Mouse (Mus musculus) ovary, adult 18-20 months (tissue): ENCODE measurements around the gene Chst15.
A peak's percentile ranks its signal among the peaks of the same experiment; 100 is the strongest.

Experiments
- DNase-seq: peaks from one replicate; pipeline ENCODE4 v3.0.0; 2022; ENCODE audit warnings: low spot score, mixed read lengths

The Chst15 gene

DNA sequence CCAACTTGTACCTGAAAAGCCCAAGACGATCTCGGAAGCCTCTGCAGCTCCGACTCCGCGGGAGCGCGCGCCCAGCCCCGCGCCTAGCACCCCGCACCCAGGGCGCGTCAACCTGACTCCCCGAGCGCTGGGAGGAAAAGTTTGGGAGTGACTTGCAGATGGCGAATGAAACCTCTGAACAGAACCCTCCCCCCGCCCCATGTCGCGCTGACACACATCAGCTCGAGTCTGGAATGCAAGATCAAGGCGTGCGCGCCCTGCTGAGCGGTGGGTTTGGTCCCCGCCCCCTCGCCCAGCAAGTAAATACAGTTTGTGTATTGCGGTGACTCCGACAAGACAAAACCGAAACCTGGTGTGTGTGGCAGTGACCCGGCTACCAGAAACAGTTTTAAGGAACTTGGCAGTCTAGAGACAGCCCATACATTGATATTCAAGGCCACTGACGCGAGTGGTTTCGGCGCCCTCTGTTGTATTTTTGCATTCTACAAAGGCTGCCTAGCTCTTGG, at the start of gene Chst15:
TSS of gene Chst15 (minus strand) at position 193 of the 506 bp plus-strand sequence.
- DNase-seq, result peak; percentile 10

DNA sequence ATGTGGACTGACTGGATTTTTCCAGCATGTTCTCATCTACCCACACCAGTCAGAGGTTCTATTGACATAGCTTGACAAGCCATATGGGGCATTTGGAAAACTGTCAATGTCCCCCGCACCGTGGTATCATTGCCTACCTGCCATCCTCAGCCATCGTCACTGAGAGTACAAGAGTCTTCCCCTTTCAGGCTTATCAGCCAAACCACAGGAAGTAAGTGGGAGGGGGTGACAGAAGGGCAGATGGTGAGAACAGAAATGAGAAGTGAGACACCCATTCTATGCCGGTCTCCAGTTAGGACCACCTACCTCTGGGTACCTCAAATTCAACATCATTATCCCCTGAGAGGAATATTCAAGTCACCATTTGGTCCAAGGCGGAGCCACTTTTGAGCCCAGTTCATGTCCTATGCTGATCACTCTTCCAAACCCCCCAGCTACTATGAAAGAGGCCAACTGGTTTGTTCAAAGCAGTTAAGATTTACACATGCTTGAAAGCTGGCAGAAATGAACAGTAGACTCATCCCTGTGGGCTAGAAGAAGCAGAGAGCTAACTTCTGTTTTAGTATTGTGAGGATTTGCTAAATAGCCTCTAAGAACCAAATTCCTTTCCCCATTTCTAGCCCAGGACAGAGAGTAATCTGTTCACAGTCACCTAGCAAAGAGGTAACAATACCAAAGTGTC, 48.8 kb upstream of the Chst15 start:
- DNase-seq, result no peak

DNA sequence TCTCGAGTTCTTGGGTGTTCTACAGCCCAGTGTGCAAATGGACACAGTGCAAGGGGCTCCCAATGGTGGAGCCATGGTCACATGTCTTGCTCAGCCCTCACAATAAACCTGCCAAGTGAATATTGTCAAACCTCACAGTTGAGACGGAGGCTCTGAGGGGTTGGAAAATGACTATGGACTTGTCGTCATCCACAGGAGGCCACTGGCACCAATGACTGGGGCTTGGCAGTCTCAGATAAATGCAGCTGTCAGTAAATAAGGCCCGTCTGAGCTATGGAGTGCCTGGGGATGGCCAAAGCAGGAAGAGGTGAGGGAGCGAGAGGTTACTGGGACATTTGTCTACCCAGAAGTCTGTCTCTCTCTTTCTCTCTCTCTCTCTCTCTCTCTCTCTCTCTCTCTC, 48.1 kb upstream of the Chst15 start:
- no peak for DNase-seq

DNA sequence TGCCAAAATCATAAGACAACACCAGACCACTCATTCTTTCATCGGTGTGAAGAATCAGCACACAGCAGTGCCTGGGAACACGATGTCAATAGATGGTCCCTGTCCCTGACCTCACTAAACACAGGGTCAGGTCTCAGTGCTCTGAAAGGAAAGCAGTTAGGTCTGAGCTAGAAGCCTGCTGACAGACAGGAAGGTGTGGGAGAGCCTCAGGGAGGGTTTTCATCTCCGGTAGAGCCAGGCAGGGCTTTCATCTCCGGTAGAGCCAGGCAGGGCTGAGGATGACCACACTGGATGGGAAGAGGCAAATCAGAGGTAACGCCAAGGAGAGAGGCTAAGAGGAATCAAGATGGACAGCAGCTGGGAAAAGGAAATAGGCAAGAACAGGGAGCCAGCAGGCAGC, 47.5 kb upstream of the Chst15 start:
- DNase-seq, result no peak

DNA sequence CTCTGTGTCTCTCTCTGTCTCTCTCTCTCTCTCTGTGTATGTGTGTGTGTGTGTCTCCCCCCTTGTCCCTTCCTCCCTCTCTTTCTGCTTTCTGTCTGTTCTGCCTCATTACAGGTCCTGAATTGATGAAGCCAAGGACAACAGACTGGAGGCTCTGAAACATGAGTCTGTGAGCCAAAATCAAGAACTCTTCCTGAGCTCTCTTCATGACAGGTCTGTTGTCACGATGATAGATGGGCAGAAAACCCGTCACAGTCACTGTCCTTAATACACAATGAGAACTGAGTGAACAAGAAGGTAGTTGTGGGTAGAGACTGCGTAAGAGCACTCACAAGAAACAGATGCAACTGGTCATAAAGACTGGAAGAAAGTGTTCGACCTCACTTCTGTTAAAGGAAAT, 43.3 kb upstream of the Chst15 start:
- no peak for DNase-seq

DNA sequence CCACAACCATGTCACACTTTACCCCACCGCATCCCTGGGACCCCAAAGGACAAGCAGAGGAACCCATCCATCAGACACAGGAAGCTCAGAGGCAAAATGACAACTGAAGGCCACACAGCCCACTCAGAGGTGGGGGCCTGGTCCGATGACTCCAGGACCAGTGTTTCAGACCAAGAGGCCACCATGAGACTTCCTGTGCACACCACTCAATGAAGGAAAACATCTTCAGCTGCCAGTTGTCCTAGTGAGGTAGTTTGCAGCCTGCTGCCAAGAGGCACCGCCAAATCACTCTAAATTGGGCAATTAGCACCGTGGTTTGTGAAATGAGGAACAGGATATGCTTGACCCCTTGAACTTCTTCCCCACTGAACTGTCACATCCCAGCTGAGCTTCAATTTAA, 41.7 kb upstream of the Chst15 start:
- DNase-seq, result no peak

DNA sequence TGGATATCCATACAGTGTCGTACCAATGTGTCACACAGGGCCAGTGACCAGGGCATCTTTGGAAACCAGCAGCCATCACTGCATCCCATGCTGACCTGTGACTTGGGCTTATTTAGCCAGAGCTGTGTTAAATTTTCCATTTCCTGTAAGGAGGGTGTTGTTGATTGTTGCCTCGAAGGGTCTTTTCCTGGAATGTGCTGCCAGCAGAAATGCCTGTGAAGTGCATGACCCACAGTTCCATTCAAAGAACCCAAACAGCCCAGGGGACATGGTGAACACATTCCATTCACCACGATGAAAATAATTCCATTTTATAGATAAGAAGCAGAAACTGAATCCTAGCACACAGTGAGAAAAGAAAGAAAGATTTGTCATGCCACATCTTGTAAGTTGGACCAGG, 41.2 kb upstream of the Chst15 start:
- DNase-seq, result no peak

DNA sequence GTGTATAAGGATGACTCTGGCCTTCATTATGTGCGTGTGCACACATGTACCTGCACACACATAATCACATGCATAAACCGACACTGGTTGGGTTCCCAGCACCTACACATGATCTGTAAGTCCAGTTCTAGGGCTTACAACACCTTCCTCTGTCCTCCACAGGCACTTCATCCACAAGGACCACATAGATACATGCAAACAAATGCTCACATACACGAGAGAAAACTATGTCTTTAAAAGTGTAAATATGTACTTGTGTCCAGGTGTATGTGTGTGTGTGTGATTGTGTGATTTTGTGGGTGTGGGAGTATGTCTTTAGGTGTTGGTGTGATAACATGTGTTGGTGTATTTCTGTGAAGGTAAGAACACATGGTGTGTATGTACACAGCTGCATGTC, 40.8 kb upstream of the Chst15 start:
- no peak for DNase-seq

DNA sequence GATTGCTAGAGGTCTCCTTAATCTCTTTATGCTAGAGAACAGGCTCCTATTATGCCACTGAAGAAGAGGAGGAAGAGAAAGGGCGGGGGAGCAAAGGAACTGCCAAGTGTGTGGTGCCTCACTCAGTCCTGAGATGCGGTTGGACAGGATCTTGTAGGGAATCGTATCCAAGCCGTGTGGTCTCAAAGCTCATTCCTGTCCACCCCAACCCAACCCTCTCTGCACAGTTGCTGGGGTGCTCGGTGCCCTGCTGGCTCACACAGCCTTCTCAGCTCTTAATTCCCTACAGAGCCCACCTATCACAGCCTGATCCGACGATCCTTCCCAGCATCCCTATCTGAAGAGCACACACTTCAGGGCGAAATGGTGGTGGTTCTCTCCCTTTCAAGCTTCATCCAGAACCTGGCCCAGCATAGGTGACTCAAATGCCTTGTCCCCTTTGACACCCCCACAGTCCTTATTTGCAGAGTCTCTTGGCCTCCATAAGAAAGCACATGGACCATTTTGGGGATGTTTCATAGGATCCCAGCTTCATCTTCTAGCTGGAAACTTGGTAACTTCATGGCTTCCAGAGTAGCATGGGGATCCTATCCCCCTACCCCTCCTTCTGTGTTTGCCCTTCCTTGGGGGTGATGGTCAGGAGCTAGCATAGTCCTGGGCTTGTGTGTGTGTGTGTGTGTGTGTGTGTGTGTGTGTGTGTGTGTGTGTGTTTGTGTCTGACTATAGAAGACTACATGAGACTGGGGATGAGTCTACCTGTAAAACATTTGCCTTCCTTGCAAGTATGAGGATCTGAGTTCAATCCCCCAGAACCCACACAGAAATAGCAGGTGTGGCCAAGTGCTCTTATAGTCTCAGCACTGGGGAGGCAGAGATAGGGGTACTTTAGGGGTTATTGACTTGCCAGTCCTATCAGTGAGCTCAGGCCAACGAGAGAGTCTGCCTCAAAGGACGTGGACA, 40.1 kb upstream of the Chst15 start:
- DNase-seq, result no peak

DNA sequence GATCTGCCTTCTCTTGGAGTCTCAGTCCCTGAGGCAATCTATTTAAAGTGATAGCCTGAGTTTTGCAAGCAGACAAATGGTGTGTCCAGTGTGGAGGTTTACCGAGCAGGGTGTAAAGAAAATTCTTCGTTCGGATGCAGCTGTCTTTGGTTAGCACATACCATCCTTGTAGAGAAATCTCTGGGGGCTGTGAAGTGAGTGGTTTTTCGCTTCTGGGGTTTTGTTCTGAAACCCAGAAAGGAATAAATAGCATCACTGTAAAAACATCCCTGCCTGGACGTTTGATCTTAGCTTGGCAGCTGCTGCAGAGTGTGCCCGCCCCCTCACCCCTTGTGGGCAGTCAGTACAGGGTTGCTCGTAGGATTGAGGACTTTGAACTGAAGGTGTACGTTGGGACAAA, 39.2 kb upstream of the Chst15 start:
- DNase-seq, result no peak

DNA sequence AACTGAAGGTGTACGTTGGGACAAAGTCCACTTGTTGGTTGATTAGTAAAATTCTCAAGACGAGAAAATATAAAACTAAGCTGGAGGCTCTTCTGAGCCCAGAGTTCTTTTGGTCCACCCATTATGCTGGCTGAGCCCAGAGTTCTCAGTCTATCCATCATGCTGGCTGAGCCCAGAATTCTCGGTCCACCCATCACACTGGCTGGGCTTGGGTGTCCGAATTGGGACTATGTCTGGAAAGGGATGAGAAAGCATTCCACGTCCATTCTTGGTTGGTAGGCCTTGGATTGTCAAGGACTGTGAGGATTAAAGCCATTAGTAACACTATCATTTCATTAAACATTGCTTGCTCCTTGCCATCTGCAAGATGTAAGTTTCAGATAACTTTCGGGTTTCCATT, 38.7 kb upstream of the Chst15 start:
- no peak for DNase-seq

DNA sequence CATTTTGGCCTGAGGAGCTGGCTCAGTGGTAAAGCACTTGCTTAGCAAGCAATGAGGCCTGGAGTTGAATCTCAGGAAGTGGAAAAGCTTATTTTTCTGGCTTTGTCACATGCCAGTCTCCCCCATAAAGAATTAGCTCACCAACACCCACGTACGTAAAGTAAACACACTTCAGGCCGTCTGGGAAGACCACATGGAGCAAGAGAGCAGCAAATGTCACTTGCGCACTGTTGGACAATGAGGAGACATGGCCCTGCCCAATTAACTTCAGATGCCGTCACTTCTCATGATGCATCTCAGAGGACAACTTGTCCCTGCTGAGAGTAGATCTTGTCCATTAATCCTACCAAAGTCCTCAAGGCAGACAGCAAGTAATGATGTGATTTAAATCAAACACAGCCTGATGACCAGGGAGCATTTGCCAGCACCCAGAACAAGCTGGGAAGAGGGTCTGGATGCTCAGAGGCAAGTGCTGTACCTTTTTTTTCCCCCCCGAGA, 32.1 kb upstream of the Chst15 start:
- DNase-seq, result no peak

DNA sequence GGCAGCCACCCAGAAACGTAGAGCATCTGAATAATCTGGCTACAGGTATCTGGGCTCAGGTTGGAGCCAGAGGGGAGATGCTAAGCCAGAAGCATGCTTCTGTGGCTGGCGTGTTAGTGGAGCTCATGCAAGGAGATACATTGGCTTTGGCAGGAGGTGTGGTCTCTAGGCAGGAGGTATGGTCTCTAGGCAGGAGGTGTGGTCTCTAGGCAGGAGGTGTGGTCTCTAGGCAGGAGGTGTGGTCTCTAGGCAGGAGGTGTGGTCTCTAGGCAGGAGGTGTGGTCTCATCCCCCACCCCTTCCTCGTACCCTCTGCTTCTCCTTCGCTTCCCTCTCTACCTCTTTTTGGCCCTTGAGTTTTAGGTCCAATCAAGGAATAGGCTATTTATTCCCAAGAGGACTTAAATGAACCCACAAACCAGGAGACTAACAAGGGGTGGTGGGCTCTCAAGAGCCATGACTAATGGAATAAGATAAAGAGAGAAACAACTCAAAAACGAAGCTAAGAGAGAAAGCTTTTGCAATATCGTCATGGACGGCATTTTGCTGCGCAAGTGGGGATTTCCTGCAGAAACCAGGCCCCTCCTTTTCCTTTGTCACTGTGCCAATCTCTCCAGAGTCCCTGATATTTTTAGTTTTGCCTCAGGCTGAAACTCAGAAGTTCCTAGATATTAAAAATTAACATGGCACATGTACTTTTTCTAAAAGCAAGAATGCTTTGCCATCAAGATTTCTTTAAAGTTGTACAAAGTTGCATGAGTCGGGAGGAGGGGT, 30.4 kb upstream of the Chst15 start:
- no peak for DNase-seq

DNA sequence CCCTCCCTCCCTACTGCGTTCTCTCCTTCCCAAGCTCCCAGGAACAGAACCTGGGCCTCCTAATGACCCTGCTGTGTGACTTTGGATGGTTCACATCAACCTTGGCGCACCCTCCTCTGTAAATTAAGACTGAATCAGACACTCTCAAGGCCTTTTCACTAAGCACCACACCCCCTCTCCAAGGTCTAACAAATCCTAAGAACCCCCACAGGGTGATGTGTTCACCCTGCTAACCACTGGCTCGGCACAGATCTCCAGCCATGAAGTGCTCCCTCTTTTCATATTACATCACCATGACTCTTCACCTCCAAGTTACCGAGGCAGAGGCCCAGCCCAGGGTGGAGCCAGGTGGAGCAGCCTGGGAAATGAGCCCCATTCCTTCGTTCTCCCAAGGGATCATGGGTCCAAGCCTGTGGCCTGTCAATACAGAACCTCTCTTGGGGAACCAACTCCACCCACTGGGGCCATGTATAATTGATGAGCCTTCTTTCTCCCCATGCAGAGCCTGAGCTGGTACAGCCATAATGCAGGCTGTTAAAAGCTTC, 28.6 kb upstream of the Chst15 start:
- DNase-seq, result peak; percentile 34

DNA sequence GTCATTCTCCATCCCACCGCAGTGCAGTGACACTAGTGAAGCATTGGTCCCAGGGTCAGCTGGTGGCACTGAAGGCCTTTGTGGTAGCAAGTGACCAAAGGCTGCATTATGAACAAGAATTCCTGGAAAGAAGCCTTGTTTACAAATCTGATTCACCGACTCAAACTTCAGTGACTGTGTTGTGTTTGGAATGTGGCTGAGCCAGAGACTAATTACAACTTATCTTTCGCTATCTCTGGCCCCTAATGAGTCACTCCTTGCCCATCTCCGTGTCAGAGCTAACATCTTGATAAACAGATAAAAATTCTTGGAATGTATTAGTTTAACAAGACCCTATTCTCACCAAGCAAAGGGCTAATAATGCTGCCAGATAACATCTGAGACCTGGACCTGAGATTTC, 27.6 kb upstream of the Chst15 start:
- no peak for DNase-seq

DNA sequence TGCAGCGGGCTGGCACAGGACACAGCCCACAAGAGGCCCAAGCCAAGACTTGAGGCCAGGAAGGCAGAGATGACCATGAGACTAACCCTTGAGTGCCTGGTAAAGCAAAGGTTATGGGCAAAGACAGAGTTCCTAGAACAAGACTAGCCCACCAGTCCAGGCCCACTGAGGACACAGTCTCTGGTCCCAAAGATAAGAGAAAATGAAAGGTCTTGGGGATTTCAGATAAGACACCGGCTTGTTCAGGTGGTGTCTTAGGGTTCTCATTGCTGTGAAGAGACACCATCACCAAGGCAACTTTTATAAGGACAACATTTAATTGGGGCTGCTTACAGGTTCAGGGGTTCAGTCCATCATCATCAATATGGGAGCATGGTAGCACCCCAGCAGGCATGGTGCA, 26.9 kb upstream of the Chst15 start:
- no peak for DNase-seq

DNA sequence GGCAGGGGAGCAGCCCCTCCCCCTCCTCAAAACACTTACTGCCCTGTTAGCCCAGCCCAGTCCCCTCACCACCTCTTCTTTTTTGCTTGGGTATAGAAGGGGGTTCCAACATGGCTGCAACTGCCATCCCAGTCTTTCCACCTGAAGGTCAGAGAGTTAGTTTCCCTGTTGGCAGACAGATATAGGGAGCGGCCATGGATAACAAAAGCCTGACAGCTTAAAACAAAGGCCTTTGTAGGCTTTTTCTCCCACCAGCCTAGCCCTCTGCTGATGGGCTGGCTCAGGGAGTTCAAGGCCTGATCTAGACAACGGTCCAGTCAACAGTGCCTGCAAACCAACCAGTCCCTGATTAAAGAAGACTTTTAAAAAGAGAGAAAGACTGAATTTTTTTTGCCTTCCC, 26.1 kb upstream of the Chst15 start:
- DNase-seq, result no peak

DNA sequence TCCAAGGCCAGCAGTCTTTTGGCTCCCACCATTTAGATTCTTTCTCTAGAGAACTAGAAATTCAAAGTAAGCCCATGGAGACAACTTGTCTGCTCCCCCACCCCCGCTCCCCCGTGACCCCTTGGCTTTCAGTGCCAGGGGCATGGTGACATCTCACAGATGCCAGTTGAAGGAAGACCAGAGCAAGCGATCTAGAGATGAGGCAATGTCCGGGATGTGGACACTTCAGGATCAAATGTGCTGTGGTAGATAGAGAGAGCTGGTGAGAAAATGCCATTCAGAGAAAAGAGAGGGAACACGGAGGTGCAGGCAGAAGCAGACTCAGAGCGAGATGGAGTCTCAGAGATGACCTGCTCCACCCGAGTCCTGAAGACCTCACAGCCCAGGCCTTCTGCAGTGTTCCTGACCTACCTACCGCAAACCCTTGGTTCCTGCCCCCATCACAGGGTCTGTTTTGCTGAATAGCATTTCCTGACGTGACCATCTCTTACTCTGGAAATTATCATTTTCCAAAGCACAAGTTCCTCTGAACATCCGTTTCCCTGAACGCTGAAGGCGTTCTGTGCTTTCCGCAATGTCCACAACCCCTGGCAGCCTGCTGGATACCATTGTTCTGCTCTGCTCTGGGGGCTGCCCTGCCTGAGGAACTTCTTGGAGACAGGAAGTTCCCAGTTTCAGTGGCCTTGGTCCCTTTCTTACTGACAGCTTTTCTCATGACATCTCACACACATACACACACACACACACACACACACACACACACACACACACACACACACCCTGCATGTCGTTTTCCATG, 22.2 kb upstream of the Chst15 start:
- no peak for DNase-seq

DNA sequence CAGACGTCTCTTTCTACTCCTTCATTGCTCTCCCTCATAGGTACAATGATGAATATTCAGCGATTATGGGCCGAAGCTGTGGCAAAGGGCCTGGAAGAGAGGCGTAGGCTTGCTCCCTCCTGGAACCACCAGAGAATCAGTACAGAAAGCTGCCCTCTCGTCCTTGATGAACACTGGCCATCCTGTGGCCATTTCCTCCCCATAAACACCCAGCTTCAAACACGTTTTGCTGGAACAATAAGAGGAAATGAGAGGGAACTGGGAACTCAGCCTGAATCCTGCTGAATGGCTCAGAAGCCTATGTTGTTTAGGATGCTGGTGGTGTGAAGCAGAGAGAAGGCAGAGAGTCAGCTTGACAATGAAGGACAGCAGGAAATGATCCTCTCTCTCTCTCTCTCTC, 21.3 kb upstream of the Chst15 start:
- no peak for DNase-seq

DNA sequence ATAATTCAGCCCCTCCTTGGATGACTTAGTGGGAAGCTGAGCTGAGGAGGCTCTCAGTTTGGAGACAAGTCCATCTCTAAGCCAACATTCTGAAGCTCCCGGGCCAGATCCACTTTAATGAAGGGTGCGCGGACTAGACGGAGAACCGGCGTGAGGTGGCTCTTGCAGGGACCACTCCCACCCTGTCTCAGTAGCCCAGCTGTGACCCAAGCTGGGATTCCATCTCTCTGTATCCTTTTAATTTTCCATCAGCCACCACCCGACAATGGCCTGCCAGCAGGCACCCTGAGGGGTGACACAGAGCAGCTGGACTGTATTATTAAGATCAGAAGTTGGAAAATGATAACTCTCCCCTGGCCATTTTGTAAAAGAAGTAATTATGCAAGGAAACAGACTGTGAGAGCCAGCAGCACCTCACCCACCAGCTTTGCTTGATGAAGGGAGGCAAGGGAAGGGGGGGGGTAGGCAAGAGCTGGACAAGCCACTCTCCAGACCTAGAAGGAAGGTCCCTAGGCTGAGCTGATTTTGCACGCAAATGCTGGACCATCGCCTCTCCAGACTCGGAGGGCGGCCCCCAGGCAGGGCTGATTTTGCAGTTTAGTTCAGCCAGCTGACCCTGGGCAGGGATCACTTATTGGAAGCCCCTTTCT, 20.4 kb upstream of the Chst15 start:
- no peak for DNase-seq

DNA sequence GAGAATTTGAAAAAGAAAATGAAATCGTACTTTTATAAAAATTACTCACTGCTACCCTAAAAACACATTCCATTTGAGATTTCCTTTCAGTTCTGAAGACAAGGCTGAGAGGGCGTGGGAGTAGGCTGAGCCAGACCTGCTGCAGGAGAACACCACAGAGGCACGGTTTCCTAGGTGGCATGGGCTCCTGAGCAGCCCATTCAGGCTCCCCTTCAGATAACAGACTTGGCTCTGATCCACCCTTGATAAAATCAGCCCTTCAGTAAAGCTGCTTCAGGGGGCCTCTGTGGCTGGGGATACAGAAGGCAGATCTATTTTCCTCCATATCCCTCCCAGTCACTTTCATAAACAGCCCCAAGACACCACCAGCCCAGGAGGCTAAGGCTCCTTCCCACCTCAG, 19.8 kb upstream of the Chst15 start:
- DNase-seq, result no peak
